Mouse (Mus musculus) megakaryocyte, embryonic 14.5 days (primary cell): ENCODE results near the gene Panx2.

Source experiments
- FLI1 ChIP-seq: IDR thresholded peaks from 2 replicates; pipeline ENCODE4 v1.6.1; 2012; ENCODE audit warnings: low read length, inconsistent platforms, mixed read lengths
- GATA1 ChIP-seq: IDR thresholded peaks from 3 replicates; pipeline ENCODE4 v1.6.1; 2012; ENCODE audit warnings: mixed read lengths, low read length, inconsistent platforms, borderline replicate concordance

GRCm38 (mm10) chr15:89084826-89085225 lies 25.3 kb downstream of the Panx2 start:
- no peak for TF ChIP-seq GATA1
- no peak for TF ChIP-seq FLI1
